Mouse (Mus musculus) olfactory bulb, adult 2 months (tissue): ENCODE measurements around the gene Ubr4.

Source experiments
- CTCF ChIP-seq: fragments of 200-500 bp; IDR thresholded peaks from 2 replicates; pipeline ENCODE4 v1.5.1; 2012; ENCODE audit warnings: low read depth, mild to moderate bottlenecking, low read length, moderate library complexity; ENCODE audit not compliant: insufficient read depth
- POLR2A ChIP-seq: fragments of 200-500 bp; IDR thresholded peaks from 2 replicates; pipeline ENCODE4 v1.6.1; 2012; ENCODE audit warnings: mild to moderate bottlenecking, low read depth, low read length, moderate library complexity; ENCODE audit not compliant: insufficient read depth

- no peak for TF ChIP-seq POLR2A
- TF ChIP-seq CTCF = no peak
Observed at GRCm38 (mm10) chr4:139483461-139484105, 131.2 kb downstream of the Ubr4 start.
